Mouse (Mus musculus) brain, embryonic 18.5 days (tissue): ENCODE results near the gene Wwc2.

Experiments
- DNase-seq: peaks from one replicate; pipeline ENCODE4 v3.0.0-alpha.2; 2012; ENCODE audit warnings: low read depth, low spot score

The Wwc2 gene

DNA sequence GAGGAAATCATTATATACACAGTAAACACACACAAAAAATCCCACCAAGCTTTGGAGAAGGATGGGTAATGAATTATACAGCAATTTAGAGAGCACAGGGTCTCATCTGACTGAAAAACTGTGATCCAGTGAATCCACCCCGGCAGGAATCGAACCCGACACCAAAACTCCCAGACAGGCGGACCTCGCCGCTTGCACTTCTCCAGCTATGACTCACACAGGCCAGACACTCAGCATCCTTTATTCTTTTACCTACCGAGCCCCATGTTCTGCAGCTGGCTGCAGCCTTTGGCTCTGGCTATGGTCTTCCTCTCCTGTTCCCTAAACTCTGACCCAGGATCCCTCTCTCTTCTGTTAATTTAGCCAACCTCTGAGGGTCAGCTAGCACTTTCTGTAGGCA lies 85.5 kb downstream of the Wwc2 start:
- DNase-seq: no peak

GRCm38 (mm10) chr8:47904004-47904403 lies 86.7 kb downstream of the Wwc2 start:
- no peak for DNase-seq

GRCm38 (mm10) chr8:47902704-47903103 lies 88.0 kb downstream of the Wwc2 start:
- DNase-seq: no peak

- DNase-seq: no peak
Observed at GRCm38 (mm10) chr8:47900361-47900760, 90.4 kb downstream of the Wwc2 start.

- no peak for DNase-seq
Observed at GRCm38 (mm10) chr8:47899891-47900290, 90.8 kb downstream of the Wwc2 start.

DNA sequence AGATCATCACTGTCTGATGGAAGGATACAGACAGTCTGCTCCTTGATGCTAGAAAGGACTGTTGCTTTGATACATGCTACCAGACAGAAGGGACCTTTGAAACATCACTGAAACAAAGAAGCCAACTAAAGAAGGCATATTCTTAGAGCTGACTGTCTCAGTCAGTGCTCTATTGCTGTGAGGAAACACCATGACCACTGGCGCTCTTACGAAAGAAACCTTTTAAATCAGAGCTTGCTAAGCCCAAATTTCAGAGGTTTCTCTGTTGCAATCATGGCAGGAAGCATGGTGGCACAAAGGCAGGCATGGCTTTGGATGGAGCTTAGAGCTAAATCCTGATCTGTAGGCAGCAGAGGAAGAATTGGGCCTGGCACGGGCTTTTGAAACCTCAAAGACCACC lies 98.3 kb downstream of the Wwc2 start:
- no peak for DNase-seq

DNA sequence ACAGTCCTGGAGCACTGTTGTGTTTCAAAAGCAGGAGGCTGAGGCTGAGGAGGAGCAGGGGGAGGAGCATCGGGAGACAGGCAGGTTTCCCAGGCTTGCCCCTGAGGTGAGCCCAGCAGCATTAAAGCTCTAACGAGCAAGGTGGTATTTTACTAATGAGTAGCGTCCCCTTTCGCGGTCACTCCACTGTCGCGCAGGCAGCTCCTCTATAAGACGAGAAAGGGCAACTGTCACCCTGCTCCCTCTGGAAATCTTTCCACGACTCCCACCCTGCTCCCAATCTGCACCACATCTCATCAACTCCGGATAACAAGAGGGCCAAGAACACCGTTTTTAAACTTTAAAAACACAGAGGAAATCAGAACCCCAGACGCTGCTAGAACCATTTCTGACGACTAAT lies 99.1 kb downstream of the Wwc2 start:
- no peak for DNase-seq

GRCm38 (mm10) chr8:47890814-47891210 lies 99.9 kb downstream of the Wwc2 start:
- no peak for DNase-seq

- DNase-seq: no peak
Observed at GRCm38 (mm10) chr8:47889936-47890813, 100.5 kb downstream of the Wwc2 start.

- no peak for DNase-seq
Observed at GRCm38 (mm10) chr8:47888841-47889570, 101.7 kb downstream of the Wwc2 start.

DNA sequence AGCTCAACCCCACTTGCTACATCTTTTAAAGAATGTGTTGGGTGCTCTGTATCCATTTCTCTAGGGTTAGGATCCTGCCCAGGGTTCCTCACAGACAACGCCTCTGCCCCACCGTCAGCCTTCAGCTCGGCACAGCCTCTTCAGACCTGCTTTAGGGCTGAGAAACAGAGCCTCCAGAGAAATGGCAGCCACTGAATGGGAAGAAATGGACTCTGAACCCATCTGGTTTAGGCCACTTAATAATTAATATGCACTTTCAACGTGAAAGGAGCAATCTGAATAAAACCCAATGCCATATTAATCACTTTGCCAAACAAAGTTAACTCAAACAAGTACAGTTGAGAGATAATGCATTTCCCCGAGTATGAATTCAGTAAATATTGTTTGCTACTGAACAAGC lies 106.4 kb downstream of the Wwc2 start:
- DNase-seq: no peak

DNA sequence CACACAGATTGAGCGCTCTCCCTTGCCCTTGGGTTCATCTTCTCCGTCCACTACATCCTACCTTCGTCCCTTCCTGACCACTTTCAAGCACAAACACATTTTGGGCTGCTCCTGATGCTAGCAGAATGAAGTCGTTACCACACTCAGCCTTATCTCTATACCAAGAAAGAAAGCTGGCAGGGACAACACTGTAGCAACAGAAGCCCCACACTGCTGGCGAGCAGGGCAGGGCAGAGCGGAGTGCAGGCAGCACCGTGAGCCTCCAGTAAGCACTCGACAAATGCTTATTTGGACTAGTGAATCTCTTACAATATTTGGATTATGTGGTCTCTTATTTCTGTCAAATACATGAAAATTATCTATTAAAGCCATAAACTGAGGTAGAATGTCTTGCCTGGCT lies 107.0 kb downstream of the Wwc2 start:
- no peak for DNase-seq

- no peak for DNase-seq
Observed at GRCm38 (mm10) chr8:47878516-47878915, 112.2 kb downstream of the Wwc2 start.

- no peak for DNase-seq
Observed at GRCm38 (mm10) chr8:47875865-47876264, 114.9 kb downstream of the Wwc2 start.

- DNase-seq: no peak
Observed at GRCm38 (mm10) chr8:47874497-47875178, 116.1 kb downstream of the Wwc2 start.

DNA sequence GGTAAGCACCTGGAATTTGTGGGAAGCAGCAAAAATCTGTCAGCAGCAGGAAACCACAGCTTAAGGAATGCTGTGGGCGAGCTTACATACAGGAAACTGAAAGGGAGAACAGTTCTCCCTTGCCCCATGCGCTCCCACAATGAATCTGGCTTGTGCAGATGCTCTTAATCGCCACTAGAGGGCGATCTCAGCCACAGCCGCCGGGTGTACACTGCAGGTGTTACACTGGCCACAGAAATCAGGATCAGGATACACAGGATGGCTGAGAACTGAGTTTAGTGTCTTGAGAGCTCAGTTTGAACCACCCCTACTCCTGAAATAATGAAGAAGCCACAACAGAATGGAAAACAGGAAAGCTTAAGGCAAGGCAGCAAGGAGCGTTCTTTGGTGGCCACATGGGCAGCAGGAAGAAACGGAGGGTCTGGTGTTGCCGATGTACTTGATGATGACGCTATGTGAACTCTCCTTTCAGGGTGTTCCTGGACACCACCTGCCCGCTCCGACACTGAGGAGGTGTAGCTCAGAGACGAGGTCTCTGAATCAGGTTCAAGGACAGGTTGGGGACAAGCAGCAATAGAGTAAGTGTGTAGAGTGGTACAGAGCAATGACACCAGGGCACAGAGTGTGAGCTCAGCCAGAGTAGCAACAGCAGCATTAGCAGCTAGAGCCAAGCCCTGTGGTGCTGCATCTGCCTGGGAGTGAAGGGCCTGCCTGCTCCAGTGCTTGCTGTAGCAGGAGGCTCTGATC lies 118.2 kb downstream of the Wwc2 start:
- no peak for DNase-seq

DNA sequence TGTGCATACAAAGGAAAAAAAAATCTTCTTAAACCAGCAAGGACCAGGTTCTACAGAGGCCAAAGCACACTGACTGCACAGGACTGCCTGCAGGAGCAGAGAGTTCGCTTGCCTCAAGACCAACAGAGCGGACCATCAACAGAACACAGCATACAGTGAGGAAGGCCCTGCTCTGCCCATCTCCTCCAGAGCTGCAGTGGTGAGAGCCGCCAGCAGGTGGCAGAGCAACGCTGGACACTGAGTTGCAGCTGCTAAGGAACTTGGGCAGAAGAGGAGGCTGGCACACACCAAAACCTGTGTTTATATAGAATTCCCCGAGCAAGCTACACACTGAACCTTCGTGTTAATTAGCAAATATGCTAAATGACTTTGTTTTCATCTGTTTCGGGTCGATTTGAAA lies 123.7 kb downstream of the Wwc2 start:
- DNase-seq: peak; percentile 56

DNA sequence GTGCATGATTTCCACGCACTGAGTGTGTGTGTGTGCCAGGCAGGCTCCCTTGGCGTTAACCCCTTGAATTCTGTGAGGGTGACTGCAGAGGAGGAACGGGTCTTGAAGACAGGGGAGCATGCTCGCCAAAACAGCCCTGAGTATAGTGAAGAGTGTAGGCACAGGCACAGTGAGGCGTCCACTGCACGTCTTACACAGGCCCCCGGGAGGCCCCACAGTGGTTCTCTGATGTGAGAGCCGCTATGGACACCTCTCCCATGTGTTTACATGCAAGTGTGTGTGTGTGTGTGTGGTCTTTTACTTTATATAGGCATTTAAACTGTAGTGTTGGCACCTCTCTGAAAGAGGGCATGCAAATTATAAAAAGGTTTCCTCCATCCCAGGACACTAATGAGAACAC lies 124.2 kb downstream of the Wwc2 start:
- DNase-seq: no peak

DNA sequence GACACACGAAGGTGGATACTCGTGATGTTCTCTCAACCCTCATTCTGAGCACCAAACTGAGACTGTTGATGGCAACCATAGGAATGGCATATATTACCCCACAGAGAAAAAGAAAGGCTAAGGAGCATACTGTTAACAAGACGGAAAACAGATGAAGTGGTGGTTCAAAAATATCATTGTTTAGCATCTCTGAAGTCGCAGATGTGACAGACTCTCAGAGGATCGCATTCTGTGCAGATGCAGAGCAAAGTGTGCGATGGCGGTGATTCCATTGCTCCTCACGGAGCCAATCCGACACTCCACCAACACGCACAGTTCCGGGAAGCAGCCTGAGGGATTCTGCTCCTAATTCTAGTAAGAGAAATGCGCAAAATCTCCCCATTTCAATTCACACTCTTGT lies 131.5 kb downstream of the Wwc2 start:
- DNase-seq: no peak

DNA sequence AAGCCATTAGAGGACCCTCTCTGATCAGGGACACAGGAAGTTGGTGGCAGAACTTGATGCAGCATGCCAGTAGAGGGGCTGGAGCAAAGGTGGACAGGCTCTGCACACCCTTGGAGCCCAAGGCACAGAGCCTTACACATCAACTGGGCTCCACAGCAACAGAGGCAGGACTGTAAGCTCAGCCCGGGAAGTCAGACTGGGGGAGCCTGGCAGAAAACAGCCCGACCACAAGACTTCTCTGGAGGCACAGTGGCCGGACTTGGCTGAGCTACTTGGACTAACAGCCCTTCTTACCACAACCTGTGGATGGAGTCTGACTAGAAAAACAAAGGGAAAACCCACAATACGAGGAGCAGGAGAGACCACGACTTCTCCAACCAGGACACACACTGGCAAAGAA lies 137.4 kb downstream of the Wwc2 start:
- no peak for DNase-seq

GRCm38 (mm10) chr8:47852737-47853136 lies 138.0 kb downstream of the Wwc2 start:
- DNase-seq: no peak
